Mouse (Mus musculus) midbrain, embryonic 16.5 days (tissue): ENCODE measurements around the gene Prmt1. TPM values are rescaled to one million over a fixed set of nuclear protein-coding genes. Genes with fewer than 3 reads are reported as not detected.

Source experiments
- microRNA-seq: library from miRNA; unstranded; fragments of <30 nt; microRNA quantifications from one replicate; pipeline ENCODE4, GENCODE M21; 2017
- polyA plus RNA-seq: library from polyadenylated mRNA; unstranded; fragments of >200 nt; fragmentation: Nextera tagmentation; extraction: Ambion mirVana; gene quantifications from 2 replicates; pipeline ENCODE4 v1.2.1, GENCODE M21; 2015

Prmt1 gene
- polyA plus RNA-seq, 1 experiment from 2014 or later: 671 TPM

Small RNA genes within 50 kb of the gene (microRNA-seq; reads per million reads assigned to microRNA genes)
- gene Mir7054: 1.2 reads per million

Other genes starting within 250 kb of the Prmt1 start
- gene Vrk3, start 238.2 kb downstream of the Prmt1 start, polyA plus RNA-seq: 27.3 and 27.9 TPM in 2 replicates
- 1.2 and 1.8 TPM in 2 replicates for gene Zfp473, start 235.5 kb downstream of the Prmt1 start, polyA plus RNA-seq
- 43.6 and 45.9 TPM in 2 replicates for gene Nup62, start 170.5 kb downstream of the Prmt1 start, polyA plus RNA-seq
- 0.57 and 1.0 TPM in 2 replicates for gene Il4i1, start 170.2 kb downstream of the Prmt1 start, polyA plus RNA-seq
- 2.5 and 3.0 TPM in 2 replicates for gene Atf5, start 169.9 kb downstream of the Prmt1 start, polyA plus RNA-seq
- 82.2 and 83.2 TPM in 2 replicates for gene Akt1s1, start 137.6 kb downstream of the Prmt1 start, polyA plus RNA-seq
- gene Tbc1d17, start 137.5 kb downstream of the Prmt1 start, polyA plus RNA-seq: 118 and 123 TPM in 2 replicates
- gene Pnkp, start 129.4 kb downstream of the Prmt1 start, polyA plus RNA-seq: 27.9 and 30.4 TPM in 2 replicates
- gene Ptov1, start 116.8 kb downstream of the Prmt1 start, polyA plus RNA-seq: 419 and 448 TPM in 2 replicates
- gene Med25, start 93.9 kb downstream of the Prmt1 start, polyA plus RNA-seq: 153 and 158 TPM in 2 replicates
- gene Fuz, start 90.5 kb downstream of the Prmt1 start, polyA plus RNA-seq: 20.0 and 22.3 TPM in 2 replicates
- gene Ap2a1, start 57.1 kb downstream of the Prmt1 start, polyA plus RNA-seq: 122 and 136 TPM in 2 replicates
- gene Tsks, start 43.4 kb downstream of the Prmt1 start, polyA plus RNA-seq: 0.10 and 0.25 TPM in 2 replicates
- gene Cpt1c, start 11.7 kb downstream of the Prmt1 start, polyA plus RNA-seq: 58.4 and 63.1 TPM in 2 replicates
- gene Irf3, start 11.1 kb upstream of the Prmt1 start, polyA plus RNA-seq: 52.3 and 53.6 TPM in 2 replicates
- 7.0 and 8.3 TPM in 2 replicates for gene Bcl2l12, start 12.1 kb upstream of the Prmt1 start, polyA plus RNA-seq
- 42.4 and 47.8 TPM in 2 replicates for gene Scaf1, start 29.8 kb upstream of the Prmt1 start, polyA plus RNA-seq
- 12.2 and 12.4 TPM in 2 replicates for gene Rras, start 31.4 kb upstream of the Prmt1 start, polyA plus RNA-seq
- 13.6 and 13.9 TPM in 2 replicates for gene Prr12, start 66.3 kb upstream of the Prmt1 start, polyA plus RNA-seq
- gene Nosip, start 75.9 kb upstream of the Prmt1 start, polyA plus RNA-seq: 64.1 and 67.7 TPM in 2 replicates
- gene Prrg2, start 76.1 kb upstream of the Prmt1 start, polyA plus RNA-seq: 12.5 and 13.6 TPM in 2 replicates
- gene Rcn3, start 105.7 kb upstream of the Prmt1 start, polyA plus RNA-seq: 43.5 and 47.8 TPM in 2 replicates
- 22.7 and 27.9 TPM in 2 replicates for gene Fcgrt, start 117.3 kb upstream of the Prmt1 start, polyA plus RNA-seq
- gene Rps11, start 137.9 kb upstream of the Prmt1 start, polyA plus RNA-seq: 657 and 700 TPM in 2 replicates
- 602 and 620 TPM in 2 replicates for gene Rpl13a, start 142.2 kb upstream of the Prmt1 start, polyA plus RNA-seq
- 0.41 TPM in 1 of 2 replicates, not detected in the other for gene Gm45713, start 149.7 kb upstream of the Prmt1 start, polyA plus RNA-seq
- gene Flt3l, start 149.9 kb upstream of the Prmt1 start, polyA plus RNA-seq: 1.5 and 2.2 TPM in 2 replicates
- 89.9 and 91.9 TPM in 2 replicates for gene Pih1d1, start 167.7 kb upstream of the Prmt1 start, polyA plus RNA-seq
- 13.7 and 18.2 TPM in 2 replicates for gene Aldh16a1, start 168.0 kb upstream of the Prmt1 start, polyA plus RNA-seq
- 0.55 and 1.1 TPM in 2 replicates for gene Slc17a7, start 177.4 kb upstream of the Prmt1 start, polyA plus RNA-seq
- not detected in 2 replicates for gene Gfy, start 193.0 kb upstream of the Prmt1 start, polyA plus RNA-seq
- 1.1 and 1.2 TPM in 2 replicates for gene Pth2, start 194.4 kb upstream of the Prmt1 start, polyA plus RNA-seq
- 0.45 and 0.53 TPM in 2 replicates for gene Ccdc155, start 218.3 kb upstream of the Prmt1 start, polyA plus RNA-seq
- gene Dkkl1, start 225.6 kb upstream of the Prmt1 start, polyA plus RNA-seq: 6.2 and 10.5 TPM in 2 replicates
- gene Tead2, start 229.2 kb upstream of the Prmt1 start, polyA plus RNA-seq: 30.5 and 39.5 TPM in 2 replicates